Mouse (Mus musculus): ENCODE data around the gene Fxyd3.

GRCm38 (mm10) chr7:31087262-31087661, 10.8 kb upstream of the Fxyd3 start:
- TF ChIP-seq CTCF (IDR thresholded peaks at IDR 0.05; ENCODE audit: borderline replicate concordance, insufficient read depth, low read length) = no peak
- TF ChIP-seq POLR2A (IDR thresholded peaks at IDR 0.05; ENCODE audit: low read depth, low read length) = no peak
